Mouse (Mus musculus): Measurements from ENCODE around the gene Gm3739.
"Not testable (repeated sequence)": the region's sequence is repeated elsewhere in the genome, so short reads cannot be mapped to it uniquely, and the experiment has no call there.

The Gm3739 gene

GRCm38 (mm10) chr14:7314661-7315060, at the start of gene Gm3739:
Gm3739 (minus strand) TSS chr14:7315049.
- in situ Hi-C loops (cut with MseI, MboI), result not testable (repeated sequence)

- in situ Hi-C loops (cut with MseI, MboI), result not testable (repeated sequence)
Observed at GRCm38 (mm10) chr14:7332295-7332694, 17.4 kb upstream of the Gm3739 start, which contains the start of gene Gm5797. Gm5797 (minus strand) TSS chr14:7332395.

GRCm38 (mm10) chr14:7315093-7315492, 244 bp upstream of the Gm3739 start:
- in situ Hi-C loops (cut with MseI, MboI), result not testable (repeated sequence)

- in situ Hi-C loops (cut with MseI, MboI), result not testable (repeated sequence)
Observed at GRCm38 (mm10) chr14:7264614-7265013, 50.2 kb downstream of the Gm3739 start, which contains the start of gene Gm3727. Gm3727 (minus strand) TSS chr14:7264714.
